Mouse (Mus musculus): ENCODE measurements around the gene Atg101. TPM values are rescaled to one million over a fixed set of nuclear protein-coding genes. Genes with fewer than 3 reads are reported as not detected.

Atg101 gene
- 2.8 and 3.0 TPM in 2 replicates for polyA plus RNA-seq (2012)

GRCm38 (mm10) chr15:101283911-101284750 is at the start of gene Atg101:
Gene Atg101, plus strand, starts transcription at chr15:101284272.
- TF ChIP-seq GATA1 (IDR thresholded peaks at IDR 0.05; ENCODE audit: low read length) (no peak), TAL1 (IDR thresholded peaks at IDR 0.05; ENCODE audit: low read length) (no peak)

GRCm38 (mm10) chr15:101234611-101235341 is 49.3 kb upstream of the Atg101 start:
- no peak overlapping the region for H3K4me3 ChIP-seq (replicated peaks)
- no peaks in the 10 kb centered on the region for H3K9me3 ChIP-seq (ENCODE audit: control insufficient read depth, low read length)
- no peaks in the 10 kb centered on the region for H3K36me3 ChIP-seq (ENCODE audit: control insufficient read depth)
- TF ChIP-seq TAL1 (IDR thresholded peaks at IDR 0.05; ENCODE audit: low read length) (no peak), GATA1 (IDR thresholded peaks at IDR 0.05; ENCODE audit: low read length) (no peak)
- H3K4me1 ChIP-seq (ENCODE audit: control insufficient read depth), result no peaks in the 10 kb centered on the region
- peaks cover 14% of the 10 kb centered on the region for H3K27me3 ChIP-seq (ENCODE audit: control insufficient read depth)

More at GRCm38 (mm10) chr15:101283911-101284750, at the start of gene Atg101:
- H3K36me3 ChIP-seq (ENCODE audit: control insufficient read depth), result peaks cover 31% of the 10 kb centered on the region
- no peaks in the 10 kb centered on the region for H3K27me3 ChIP-seq (ENCODE audit: control insufficient read depth)
- peak within 1 kb of the TSS; percentile 70 for H3K4me3 ChIP-seq (replicated peaks)
- H3K4me1 ChIP-seq (ENCODE audit: control insufficient read depth), result peaks cover 38% of the 10 kb centered on the region
- no peaks in the 10 kb centered on the region for H3K9me3 ChIP-seq (ENCODE audit: control insufficient read depth, low read length)

DNA sequence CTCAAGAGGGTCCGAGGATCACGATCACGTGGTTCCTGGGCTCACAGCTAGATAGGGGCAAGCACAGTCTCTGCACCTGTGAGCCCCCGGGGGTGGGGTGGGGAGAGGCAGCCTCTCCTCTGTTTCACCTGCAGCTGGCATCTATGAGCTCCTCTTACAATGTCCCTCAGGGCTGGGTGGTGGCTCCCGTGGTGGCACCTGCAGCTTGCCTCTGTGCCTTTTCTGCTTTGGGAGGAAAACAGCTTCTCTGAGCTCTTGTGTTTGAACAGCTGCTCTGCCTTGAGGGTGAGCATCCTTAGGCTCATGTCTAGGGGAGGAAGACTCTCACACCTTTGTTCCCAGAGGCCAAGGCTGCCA is 48.8 kb upstream of the Atg101 start:
- no peak overlapping the region for H3K4me3 ChIP-seq (replicated peaks)

DNA sequence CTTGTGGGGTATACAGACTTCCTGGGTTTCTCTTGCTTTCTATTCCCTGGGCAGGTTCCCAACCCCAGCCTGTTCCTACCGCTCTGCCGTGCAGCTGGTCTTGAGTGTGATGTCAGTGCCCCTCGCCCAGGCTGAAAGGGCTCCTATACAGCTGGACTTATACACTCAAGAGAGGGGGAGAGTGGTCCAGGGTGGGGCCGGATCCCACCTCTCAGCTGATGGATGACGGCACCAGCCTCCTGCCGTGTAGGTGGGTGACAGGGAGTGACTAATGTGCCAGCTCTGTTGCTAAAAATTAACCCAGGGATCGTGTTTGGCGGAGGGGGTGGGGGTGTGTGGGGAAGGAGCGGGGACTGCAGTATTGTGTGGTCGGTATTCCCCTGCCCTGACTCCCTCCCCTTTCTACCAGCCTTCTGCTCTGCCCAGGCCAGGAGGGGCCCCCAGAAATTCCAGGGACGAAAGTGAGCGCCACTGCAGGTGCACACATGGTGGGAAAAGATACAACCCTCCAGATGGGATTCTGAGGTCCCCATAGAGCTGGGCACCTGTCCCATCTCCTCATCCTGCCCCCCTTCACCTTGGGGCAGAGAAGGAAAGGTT is 48.2 kb upstream of the Atg101 start:
- Histone ChIP-seq H3K4me1 (ENCODE audit: control insufficient read depth) (peaks cover under 1% of the 10 kb centered on the region), H3K4me3 (replicated peaks) (no peak overlapping the region), H3K9me3 (ENCODE audit: control insufficient read depth, low read length) (no peaks in the 10 kb centered on the region), H3K36me3 (ENCODE audit: control insufficient read depth) (no peaks in the 10 kb centered on the region), H3K27me3 (ENCODE audit: control insufficient read depth) (peaks cover 14% of the 10 kb centered on the region)
- no peak for TF ChIP-seq GATA1 (IDR thresholded peaks at IDR 0.05; ENCODE audit: low read length)
- TF ChIP-seq TAL1 (IDR thresholded peaks at IDR 0.05; ENCODE audit: low read length), result no peak

More for the DNA sequence above, 48.8 kb upstream of the Atg101 start:
- no peaks in the 10 kb centered on the region for H3K9me3 ChIP-seq (ENCODE audit: control insufficient read depth, low read length)
- H3K27me3 ChIP-seq (ENCODE audit: control insufficient read depth), result peaks cover 14% of the 10 kb centered on the region
- H3K4me1 ChIP-seq (ENCODE audit: control insufficient read depth), result no peaks in the 10 kb centered on the region
- no peak for TF ChIP-seq GATA1 (IDR thresholded peaks at IDR 0.05; ENCODE audit: low read length)
- no peak for TF ChIP-seq TAL1 (IDR thresholded peaks at IDR 0.05; ENCODE audit: low read length)
- H3K36me3 ChIP-seq (ENCODE audit: control insufficient read depth), result no peaks in the 10 kb centered on the region

GRCm38 (mm10) chr15:101236878-101237277 is 47.2 kb upstream of the Atg101 start:
- Histone ChIP-seq H3K4me3 (replicated peaks) (no peak overlapping the region), H3K27me3 (ENCODE audit: control insufficient read depth) (peaks cover 16% of the 10 kb centered on the region), H3K4me1 (ENCODE audit: control insufficient read depth) (peaks cover 5% of the 10 kb centered on the region), H3K36me3 (ENCODE audit: control insufficient read depth) (no peaks in the 10 kb centered on the region), H3K9me3 (ENCODE audit: control insufficient read depth, low read length) (no peaks in the 10 kb centered on the region)
- TF ChIP-seq TAL1 (IDR thresholded peaks at IDR 0.05; ENCODE audit: low read length), result no peak
- TF ChIP-seq GATA1 (IDR thresholded peaks at IDR 0.05; ENCODE audit: low read length), result no peak

DNA sequence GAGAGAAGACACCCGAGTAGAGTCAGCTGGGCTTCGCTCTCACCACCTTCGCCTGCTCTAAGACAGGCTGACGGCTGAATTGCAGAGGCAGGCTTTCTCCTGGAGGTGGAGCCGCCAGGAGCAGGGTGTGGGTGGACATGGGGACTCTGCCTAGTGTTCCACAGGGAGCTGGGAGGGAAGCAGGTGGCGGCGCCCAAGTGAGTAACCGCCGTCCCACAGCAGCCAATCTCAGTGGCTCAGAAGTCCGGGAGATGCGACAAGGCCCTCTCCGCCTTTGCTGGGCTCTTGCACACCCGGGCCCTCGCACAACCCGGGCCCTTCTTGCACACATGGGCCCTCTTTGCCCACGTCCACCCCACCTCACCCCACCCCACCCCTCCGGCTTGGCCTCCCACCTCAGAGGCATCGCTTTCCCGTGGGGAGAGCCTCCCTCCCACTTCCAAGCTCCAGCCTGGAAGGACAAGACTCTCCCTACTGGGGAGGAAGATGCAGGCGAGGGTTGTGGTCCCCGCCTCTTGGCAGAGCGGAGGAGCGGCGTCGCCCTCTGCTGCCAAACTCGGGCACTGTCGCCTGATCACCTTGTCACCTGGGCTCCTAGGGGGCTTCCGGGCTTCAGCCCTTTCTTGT is 45.1 kb upstream of the Atg101 start:
- Histone ChIP-seq H3K36me3 (ENCODE audit: control insufficient read depth) (no peaks in the 10 kb centered on the region), H3K4me1 (ENCODE audit: control insufficient read depth) (peaks cover 5% of the 10 kb centered on the region)

DNA sequence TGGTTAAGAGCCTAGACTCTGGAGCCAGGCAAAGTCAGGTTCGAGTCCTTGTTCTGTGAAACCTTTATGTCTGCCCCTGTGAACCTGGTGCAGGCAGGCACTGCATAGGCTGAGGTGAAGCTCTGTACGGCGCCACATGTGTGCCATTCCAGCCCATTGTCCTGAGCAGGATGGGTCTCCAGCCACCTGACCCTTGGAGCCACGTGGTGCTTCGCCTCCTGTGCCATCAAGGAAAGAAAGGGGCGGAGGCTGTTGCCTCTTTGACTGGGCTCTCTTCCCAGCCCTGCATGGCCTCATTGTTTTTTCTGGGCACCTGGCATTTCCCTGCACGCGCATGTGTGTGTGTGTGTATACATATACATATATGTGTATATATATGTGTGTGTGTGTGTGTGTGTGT is 44.3 kb upstream of the Atg101 start:
- no peak for TF ChIP-seq TAL1 (IDR thresholded peaks at IDR 0.05; ENCODE audit: low read length)
- TF ChIP-seq GATA1 (IDR thresholded peaks at IDR 0.05; ENCODE audit: low read length), result no peak
- Histone ChIP-seq H3K4me1 (ENCODE audit: control insufficient read depth) (peaks cover 5% of the 10 kb centered on the region), H3K9me3 (ENCODE audit: control insufficient read depth, low read length) (no peaks in the 10 kb centered on the region), H3K36me3 (ENCODE audit: control insufficient read depth) (no peaks in the 10 kb centered on the region), H3K27me3 (ENCODE audit: control insufficient read depth) (peaks cover 19% of the 10 kb centered on the region), H3K4me3 (replicated peaks) (no peak overlapping the region)

More for the DNA sequence above, 45.1 kb upstream of the Atg101 start:
- no peak for TF ChIP-seq TAL1 (IDR thresholded peaks at IDR 0.05; ENCODE audit: low read length)
- no peak for TF ChIP-seq GATA1 (IDR thresholded peaks at IDR 0.05; ENCODE audit: low read length)
- no peak overlapping the region for H3K4me3 ChIP-seq (replicated peaks)
- H3K9me3 ChIP-seq (ENCODE audit: control insufficient read depth, low read length), result no peaks in the 10 kb centered on the region
- H3K27me3 ChIP-seq (ENCODE audit: control insufficient read depth), result peaks cover 19% of the 10 kb centered on the region

DNA sequence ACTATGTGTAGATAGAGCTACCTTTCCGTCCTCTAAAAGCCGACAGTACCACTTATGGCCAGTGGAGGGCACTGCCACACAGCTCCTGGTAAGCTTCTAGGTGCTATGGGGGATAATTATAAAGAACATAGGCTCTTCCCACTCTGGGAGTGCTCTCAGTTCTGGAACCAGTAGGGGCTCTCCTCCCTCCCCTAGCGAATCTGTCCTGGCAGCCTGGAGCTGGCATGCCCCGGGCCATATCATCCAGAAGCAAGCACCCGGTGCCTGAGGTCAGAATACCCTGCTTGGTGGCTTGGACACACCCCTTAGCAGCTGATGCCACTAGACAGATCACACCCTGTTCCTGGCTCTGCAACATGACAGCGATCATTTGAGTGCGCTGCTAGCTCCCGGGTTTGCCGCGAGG is 43.3 kb upstream of the Atg101 start:
- Histone ChIP-seq H3K9me3 (ENCODE audit: control insufficient read depth, low read length) (no peaks in the 10 kb centered on the region), H3K4me1 (ENCODE audit: control insufficient read depth) (peaks cover 6% of the 10 kb centered on the region), H3K27me3 (ENCODE audit: control insufficient read depth) (peaks cover 19% of the 10 kb centered on the region), H3K4me3 (replicated peaks) (no peak overlapping the region), H3K36me3 (ENCODE audit: control insufficient read depth) (no peaks in the 10 kb centered on the region)
- TF ChIP-seq GATA1 (IDR thresholded peaks at IDR 0.05; ENCODE audit: low read length) (no peak), TAL1 (IDR thresholded peaks at IDR 0.05; ENCODE audit: low read length) (no peak)
